Mouse (Mus musculus) CD4-positive, CD25-positive, alpha-beta regulatory T cell, adult 2 months (primary cell): ENCODE results near the gene Gm3159.
"Not testable (repeated sequence)": the region's sequence is repeated elsewhere in the genome, so short reads cannot be mapped to it uniquely, and the experiment has no call there.

Source experiments
- DNase-seq: peaks from one replicate; pipeline ENCODE4 v3.0.0-alpha.2; 2012; ENCODE audit warnings: low read depth, low spot score

Gene Gm3159

GRCm38 (mm10) chr14:4397226-4397625 is at the start of gene Gm3159:
TSS of gene Gm3159 (plus strand) at chr14:4397526.
- DNase-seq, result not testable (repeated sequence)

GRCm38 (mm10) chr14:4368991-4369390 is 28.3 kb upstream of the Gm3159 start:
- DNase-seq, result not testable (repeated sequence)

- DNase-seq, result not testable (repeated sequence)
Measured at GRCm38 (mm10) chr14:4369691-4370090, 27.6 kb upstream of the Gm3159 start.

GRCm38 (mm10) chr14:4377871-4378270 is 19.5 kb upstream of the Gm3159 start:
- not testable (repeated sequence) for DNase-seq

GRCm38 (mm10) chr14:4385606-4386005 is 11.7 kb upstream of the Gm3159 start:
- DNase-seq, result not testable (repeated sequence)

GRCm38 (mm10) chr14:4392841-4393530 is 4.3 kb upstream of the Gm3159 start:
- not testable (repeated sequence) for DNase-seq

- not testable (repeated sequence) for DNase-seq
Measured at GRCm38 (mm10) chr14:4398624-4399023, 1.3 kb downstream of the Gm3159 start.

GRCm38 (mm10) chr14:4400115-4400789 is 2.9 kb downstream of the Gm3159 start:
- not testable (repeated sequence) for DNase-seq

- DNase-seq, result not testable (repeated sequence)
Measured at GRCm38 (mm10) chr14:4401245-4401644, 3.9 kb downstream of the Gm3159 start.

- not testable (repeated sequence) for DNase-seq
Measured at GRCm38 (mm10) chr14:4403840-4404239, 6.5 kb downstream of the Gm3159 start.

- DNase-seq, result not testable (repeated sequence)
Measured at GRCm38 (mm10) chr14:4409939-4410338, 12.6 kb downstream of the Gm3159 start.

- peak; percentile 7 for DNase-seq
Measured at GRCm38 (mm10) chr14:4414965-4415835, 17.9 kb downstream of the Gm3159 start, which contains the start of gene Gm3164. TSS of gene Gm3164 (plus strand) at chr14:4415448.

- DNase-seq, result not testable (repeated sequence)
Measured at GRCm38 (mm10) chr14:4430692-4431091, 33.4 kb downstream of the Gm3159 start, which contains the start of gene Gm3173. TSS of gene Gm3173 (plus strand) at chr14:4430992.
